Mouse (Mus musculus) bone marrow, adult 2 months (tissue): ENCODE data around the gene Pcare. TPM values are rescaled to one million over a fixed set of nuclear protein-coding genes. Genes with fewer than 3 reads are reported as not detected.
"Not testable (repeated sequence)": the region's sequence is repeated elsewhere in the genome, so short reads cannot be mapped to it uniquely, and the experiment has no call there.

Source experiments
- H3K27ac ChIP-seq: fragments of 200-500 bp; 2 replicates; pipeline ENCODE4 v1.5.1; 2012; ENCODE audit warnings: low read depth, mild to moderate bottlenecking, control low read depth, inconsistent platforms, low read length; ENCODE audit not compliant: control insufficient read depth, poor library complexity, insufficient read depth
- H3K4me1 ChIP-seq: fragments of 200-500 bp; 2 replicates; pipeline ENCODE4 v1.6.1; 2011; ENCODE audit warnings: low read length; ENCODE audit not compliant: control insufficient read depth, insufficient read depth
- H3K4me3 ChIP-seq: fragments of 200-500 bp; replicated peaks from 2 replicates; pipeline ENCODE3; 2011; ENCODE audit warnings: mild to moderate bottlenecking, low read depth, low read length, control low read depth; ENCODE audit not compliant: control insufficient read depth
- CTCF ChIP-seq: fragments of 200-500 bp; IDR thresholded peaks from 2 replicates; pipeline ENCODE4 v1.5.1; 2011; ENCODE audit warnings: low read length, control low read depth; ENCODE audit not compliant: control insufficient read depth, insufficient read depth
- POLR2A ChIP-seq: fragments of 200-500 bp; IDR thresholded peaks from 2 replicates; pipeline ENCODE4 v1.6.1; 2011; ENCODE audit warnings: low read depth, mild to moderate bottlenecking, control low read depth, low read length, borderline replicate concordance; ENCODE audit not compliant: control insufficient read depth
- WGBS: fragments of 180-500 bp; shearing (Covaris S2); methylation state at CpG from one replicate; pipeline ENCODE4 v1.1.7; 2018; 5-methylcytosine and 5-hydroxymethylcytosine counted together
- polyA plus RNA-seq: library from polyadenylated mRNA; stranded (reverse); fragments of >200 nt; gene quantifications from 2 replicates; pipeline ENCODE4 v1.2.4, GENCODE M21; 2011; ENCODE audit warnings: low replicate concordance; ENCODE audit not compliant: missing spikeins, insufficient read depth, insufficient read length

Gene Pcare
- polyA plus RNA-seq, 1 experiment, result not detected

DNA sequence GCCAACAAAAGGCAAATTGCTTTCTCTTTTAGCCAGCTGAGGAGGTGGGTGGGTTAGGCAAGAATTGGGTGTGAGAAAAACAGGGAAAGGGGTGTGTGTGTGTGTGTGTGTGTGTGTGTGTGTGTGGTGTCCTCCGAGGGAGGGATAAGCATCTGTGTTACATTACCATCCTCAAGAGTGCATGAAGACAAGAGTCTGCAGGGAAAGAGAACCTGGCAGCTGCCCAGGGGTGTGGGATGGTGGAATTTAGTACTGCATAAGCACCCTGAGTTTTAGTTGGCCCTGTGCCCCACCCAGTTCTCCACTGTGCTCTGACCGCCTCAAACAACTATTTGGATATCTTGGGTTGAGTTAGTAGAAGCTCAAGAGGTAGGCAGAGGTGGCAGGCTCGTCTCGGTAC, 28.3 kb upstream of the Pcare start:
- H3K4me1 ChIP-seq, result no peaks in the 10 kb centered on the region; the same call in 1 of the 2 replicates
- WGBS, result 72% methylated on average over 4 of the region's 4 CpGs
- no peak overlapping the region for H3K4me3 ChIP-seq
- TF ChIP-seq CTCF (no peak), POLR2A (no peak)
- no peak overlapping the region for H3K27ac ChIP-seq

DNA sequence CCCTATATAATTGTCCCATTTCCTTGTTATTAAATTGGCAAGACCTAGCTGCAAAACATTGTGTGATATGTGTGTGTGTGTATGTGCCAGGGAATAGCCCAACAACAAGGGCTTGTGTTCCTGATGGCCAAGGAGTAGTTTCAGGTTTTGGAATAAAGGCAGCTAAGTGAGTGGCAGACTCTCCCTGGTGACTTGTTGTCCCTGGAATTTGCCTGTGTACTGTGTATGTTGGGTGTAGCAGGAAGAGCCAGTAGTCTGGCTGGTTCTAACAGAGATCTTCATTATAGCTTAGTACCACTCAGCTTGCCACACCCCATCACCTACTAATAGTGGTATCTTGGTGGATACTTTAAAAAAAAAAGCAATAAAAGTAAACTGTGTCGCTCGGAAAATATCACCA, 27.8 kb upstream of the Pcare start:
- TF ChIP-seq POLR2A (no peak), CTCF (no peak)
- H3K4me3 ChIP-seq, result no peak overlapping the region
- 83% methylated on average over 2 of the region's 2 CpGs for WGBS
- no peak overlapping the region for H3K27ac ChIP-seq
- no peaks in the 10 kb centered on the region; the same call in 1 of the 2 replicates for H3K4me1 ChIP-seq

DNA sequence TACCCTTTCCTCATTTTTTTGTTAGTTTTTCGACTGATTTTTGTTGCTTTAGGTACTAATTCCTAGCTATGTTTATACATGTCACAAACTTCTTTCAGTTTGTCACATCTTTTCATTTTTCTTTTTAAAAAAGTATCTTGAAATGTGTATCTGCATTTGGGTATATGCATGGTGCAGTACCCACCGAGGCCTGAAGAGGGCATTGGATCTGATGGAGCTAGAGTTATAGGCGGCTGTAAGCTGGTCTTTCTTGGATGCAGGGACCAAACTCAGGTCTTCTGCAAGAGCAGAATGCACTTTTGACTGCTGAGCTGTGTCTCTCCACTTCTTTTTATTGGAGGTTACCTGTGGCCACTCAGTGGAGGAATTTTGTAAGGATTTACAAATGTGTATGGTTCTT, 26.0 kb upstream of the Pcare start:
- Histone ChIP-seq H3K4me3 (no peak overlapping the region), H3K4me1 (no peaks in the 10 kb centered on the region), H3K27ac (no peak overlapping the region)
- WGBS, result 67% methylated on average over 3 of the region's 3 CpGs
- TF ChIP-seq CTCF, result no peak
- TF ChIP-seq POLR2A, result no peak

DNA sequence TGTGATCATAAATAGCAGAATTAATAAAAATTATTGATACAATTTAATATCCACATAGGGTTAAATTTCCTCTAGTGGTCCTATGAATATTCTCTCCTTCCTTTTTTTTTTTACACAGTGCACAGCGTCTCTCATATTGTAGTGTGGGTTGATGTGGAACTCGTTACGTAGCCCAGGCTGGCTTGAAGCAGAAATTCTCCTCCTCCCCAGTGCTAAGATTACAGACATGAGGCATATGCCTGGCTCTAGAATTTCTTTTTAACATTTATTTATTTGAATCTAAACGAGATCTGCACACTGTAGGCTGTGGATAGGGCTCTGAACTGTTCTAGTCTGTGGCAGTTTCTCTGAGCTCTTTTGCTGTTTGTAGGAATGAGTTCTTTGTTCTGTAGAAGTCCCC, 22.6 kb upstream of the Pcare start:
- 63% methylated on average over 4 of the region's 4 CpGs for WGBS
- no peak overlapping the region for H3K27ac ChIP-seq
- TF ChIP-seq POLR2A, result no peak
- no peak for TF ChIP-seq CTCF
- no peaks in the 10 kb centered on the region for H3K4me1 ChIP-seq
- no peak overlapping the region for H3K4me3 ChIP-seq

DNA sequence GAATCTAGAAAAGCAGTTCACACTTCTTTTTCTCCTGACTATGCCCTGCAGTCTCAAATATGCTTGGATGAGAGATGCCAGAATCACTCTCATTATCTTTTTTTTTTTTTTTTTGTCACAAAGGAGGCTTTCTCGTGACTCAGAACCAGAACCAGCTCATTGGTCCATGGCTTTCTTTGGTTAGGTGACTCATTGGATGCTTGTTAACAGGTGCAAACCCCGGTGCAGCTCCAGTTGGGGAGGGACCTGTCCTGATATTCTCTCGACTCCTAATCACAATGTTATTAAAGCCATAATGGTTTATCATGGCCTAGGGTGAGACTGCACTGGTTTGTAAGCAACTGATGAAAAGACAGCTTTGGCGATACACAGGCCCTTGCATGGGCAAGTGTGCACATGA, 21.5 kb upstream of the Pcare start:
- TF ChIP-seq CTCF (no peak), POLR2A (no peak)
- Histone ChIP-seq H3K4me1 (no peaks in the 10 kb centered on the region), H3K27ac (no peak overlapping the region), H3K4me3 (no peak overlapping the region)
- WGBS, result 70% methylated on average over 4 of the region's 4 CpGs

DNA sequence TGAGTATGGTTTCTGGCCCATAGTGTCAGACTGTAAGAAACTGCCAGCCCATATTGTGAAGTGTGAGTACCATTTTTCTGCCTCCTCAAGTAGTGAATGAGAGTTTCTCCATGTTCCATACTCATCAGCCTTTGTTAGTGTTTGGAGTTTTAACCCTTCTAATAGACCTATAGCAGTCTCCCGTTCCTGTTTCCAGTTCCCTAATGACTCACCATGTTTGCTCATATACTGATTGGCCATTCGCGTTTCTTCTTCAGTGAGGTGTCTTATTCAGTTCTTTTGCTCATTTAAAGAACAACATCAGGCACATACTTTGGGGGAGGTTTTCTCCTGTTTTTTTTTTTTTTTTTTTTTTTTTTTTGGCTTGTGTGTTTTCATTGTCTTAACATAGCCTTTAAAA, 18.0 kb upstream of the Pcare start:
- TF ChIP-seq CTCF (no peak), POLR2A (no peak)
- 79% methylated on average over 3 of the region's 3 CpGs for WGBS
- Histone ChIP-seq H3K4me1 (no peaks in the 10 kb centered on the region), H3K27ac (no peak overlapping the region), H3K4me3 (no peak overlapping the region)

DNA sequence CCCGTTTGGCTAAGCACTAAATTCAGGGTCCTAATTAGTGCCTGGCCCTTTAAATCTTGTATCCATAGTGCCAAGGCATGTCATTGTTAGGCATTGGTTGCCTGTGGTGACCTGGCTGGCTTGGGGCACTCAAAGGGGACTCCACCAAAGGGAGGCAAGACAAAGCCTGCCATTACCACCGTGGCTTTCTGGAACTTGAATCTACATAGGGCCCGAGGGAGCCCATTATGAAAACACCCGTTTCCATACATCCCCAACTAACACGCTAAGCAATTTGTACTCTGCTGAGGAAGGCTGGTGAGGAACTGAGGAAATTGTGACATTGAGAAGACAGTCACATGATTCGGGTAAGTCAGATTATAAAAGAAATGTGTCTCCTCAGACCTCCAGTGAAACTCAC, 16.9 kb upstream of the Pcare start:
- Histone ChIP-seq H3K4me1 (no peaks in the 10 kb centered on the region), H3K4me3 (no peak overlapping the region), H3K27ac (no peak overlapping the region)
- 48% methylated on average over 6 of the region's 6 CpGs for WGBS
- TF ChIP-seq CTCF (no peak), POLR2A (no peak)

DNA sequence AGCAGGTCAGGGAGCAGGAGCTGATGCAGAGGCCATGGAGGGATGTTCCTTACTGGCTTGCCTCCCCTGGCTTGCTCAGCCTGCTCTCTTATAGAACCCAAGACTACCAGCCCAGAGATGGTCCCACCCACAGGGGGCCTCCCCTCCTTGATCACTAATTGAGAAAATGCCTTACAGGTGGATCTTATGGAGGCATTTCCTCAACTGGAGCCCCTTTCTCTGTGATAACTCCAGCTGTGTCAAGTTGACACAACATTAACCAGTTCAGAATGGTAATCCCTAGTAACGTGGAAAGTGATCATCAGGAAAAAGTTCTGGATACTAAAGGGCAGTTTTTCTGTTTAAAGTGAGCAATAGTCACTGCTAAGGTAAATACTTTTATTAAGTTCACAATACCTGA, 15.5 kb upstream of the Pcare start, which contains the start of gene Clip4:
Gene Clip4, plus strand, starts transcription at position 301 of the 400 bp plus-strand sequence.
- not testable (repeated sequence) for H3K4me3 ChIP-seq, H3K4me1 ChIP-seq, H3K27ac ChIP-seq
- whole genome bisulfite sequencing, result 77% methylated on average over 1 of the region's 1 CpGs

DNA sequence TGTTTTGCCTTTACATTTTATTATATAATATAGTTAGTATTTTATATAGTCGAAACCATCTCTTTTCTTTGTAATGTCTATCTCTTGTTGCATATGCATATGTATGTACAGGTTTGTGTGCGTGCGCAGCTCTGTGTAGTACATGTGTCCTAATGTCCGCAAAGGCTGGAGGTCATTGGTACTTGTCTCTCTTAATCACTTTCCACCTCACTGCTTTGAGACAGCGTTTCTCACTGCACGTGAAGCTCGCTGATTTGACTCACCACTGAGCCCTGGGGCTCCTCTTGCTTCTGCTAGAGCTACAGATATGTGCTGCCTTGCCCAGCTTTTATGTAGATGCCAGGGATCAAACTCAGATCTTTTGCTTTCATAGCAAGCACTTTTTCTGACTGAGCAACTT, 7.8 kb upstream of the Pcare start:
- Histone ChIP-seq H3K4me3 (no peak overlapping the region), H3K4me1 (no peaks in the 10 kb centered on the region), H3K27ac (no peak overlapping the region)
- 85% methylated on average over 7 of the region's 7 CpGs for WGBS
- no peak for TF ChIP-seq POLR2A
- TF ChIP-seq CTCF, result no peak
